Mouse (Mus musculus) midbrain, embryonic 12.5 days (tissue): ENCODE results near the gene Iqgap3. TPM values are rescaled to one million over a fixed set of nuclear protein-coding genes. Genes with fewer than 3 reads are reported as not detected.
A peak's percentile ranks its signal among the peaks of the same experiment; 100 is the strongest.

Experiments used
- ATAC-seq: fragments of 200-750 bp; cut with Nextera tagmentation; 2 replicates; pipeline ENCODE4 v1.8.0; 2017; ENCODE audit warnings: low read depth, moderate TSS enrichment, moderate library complexity; ENCODE audit not compliant: low FRiP score
- H3K27ac ChIP-seq: fragments of 300-500 bp; sonication (generic); replicated peaks from 2 replicates; pipeline ENCODE4 v1.5.1; 2016; ENCODE audit warnings: mild to moderate bottlenecking
- H3K27me3 ChIP-seq: fragments of 300-500 bp; sonication (generic); 2 replicates; pipeline ENCODE4 v1.6.1; 2016; ENCODE audit warnings: mild to moderate bottlenecking
- H3K36me3 ChIP-seq: fragments of 300-500 bp; sonication (generic); 2 replicates; pipeline ENCODE4 v1.6.1; 2016
- H3K4me1 ChIP-seq: fragments of 300-500 bp; sonication (generic); 2 replicates; pipeline ENCODE4 v1.6.1; 2016
- H3K4me2 ChIP-seq: fragments of 300-500 bp; sonication (generic); replicated peaks from 2 replicates; pipeline ENCODE4 v1.6.1; 2016; ENCODE audit warnings: mild to moderate bottlenecking, moderate library complexity
- H3K4me3 ChIP-seq: fragments of 300-500 bp; sonication (generic); 2 replicates; pipeline ENCODE4 v1.5.1; 2016; ENCODE audit warnings: mild to moderate bottlenecking
- H3K9ac ChIP-seq: fragments of 300-500 bp; sonication (generic); replicated peaks from 2 replicates; pipeline ENCODE4 v1.6.1; 2016; ENCODE audit warnings: mild to moderate bottlenecking, moderate library complexity
- H3K9me3 ChIP-seq: fragments of 300-500 bp; sonication (generic); 2 replicates; pipeline ENCODE4 v1.6.1; 2016; ENCODE audit warnings: mild to moderate bottlenecking
- WGBS: fragments of 180-500 bp; shearing (Covaris S2); methylation state at CpG from one replicate; pipeline ENCODE4 v1.1.7; 2016; 5-methylcytosine and 5-hydroxymethylcytosine counted together
- polyA plus RNA-seq: library from polyadenylated mRNA; unstranded; fragments of >200 nt; fragmentation: Nextera tagmentation; extraction: Ambion mirVana; gene quantifications from 2 replicates; pipeline ENCODE4 v1.2.1, GENCODE M21; 2016

Iqgap3 gene
- polyA plus RNA-seq, 1 experiment from 2014 or later = 20.8 TPM

DNA sequence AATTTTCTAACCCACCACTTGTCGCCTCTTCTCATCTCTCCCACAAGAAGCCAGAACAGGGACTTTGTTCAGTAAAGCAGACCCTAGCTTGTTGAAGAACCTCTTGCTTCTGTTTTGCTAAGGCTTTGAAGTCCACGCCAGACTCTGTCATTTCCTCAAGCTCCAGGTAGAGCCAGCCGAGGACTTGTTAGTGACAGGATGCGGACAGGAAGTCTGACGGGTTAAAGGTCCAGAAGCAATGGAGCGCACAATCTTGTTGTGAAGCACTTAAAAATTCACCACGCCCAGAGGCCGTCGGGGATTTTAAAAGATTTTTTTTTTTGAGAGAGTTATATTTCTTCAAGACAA, 59.6 kb downstream of the Iqgap3 start:
- no peak for ATAC-seq
- Histone ChIP-seq H3K4me1 (peaks cover 57% of the 10 kb centered on the region), H3K27me3 (peaks cover 27% of the 10 kb centered on the region), H3K27ac (no peak overlapping the region; the same call in 1 of the 2 replicates), H3K9ac (peak overlapping the region; percentile 37; the same call in 1 of the 2 replicates), H3K4me3 (peak overlapping the region; percentile 89), H3K36me3 (no peaks in the 10 kb centered on the region), H3K4me2 (peak overlapping the region; percentile 92), H3K9me3 (no peaks in the 10 kb centered on the region)
- WGBS = 16% methylated on average over 9 of the region's 9 CpGs

DNA sequence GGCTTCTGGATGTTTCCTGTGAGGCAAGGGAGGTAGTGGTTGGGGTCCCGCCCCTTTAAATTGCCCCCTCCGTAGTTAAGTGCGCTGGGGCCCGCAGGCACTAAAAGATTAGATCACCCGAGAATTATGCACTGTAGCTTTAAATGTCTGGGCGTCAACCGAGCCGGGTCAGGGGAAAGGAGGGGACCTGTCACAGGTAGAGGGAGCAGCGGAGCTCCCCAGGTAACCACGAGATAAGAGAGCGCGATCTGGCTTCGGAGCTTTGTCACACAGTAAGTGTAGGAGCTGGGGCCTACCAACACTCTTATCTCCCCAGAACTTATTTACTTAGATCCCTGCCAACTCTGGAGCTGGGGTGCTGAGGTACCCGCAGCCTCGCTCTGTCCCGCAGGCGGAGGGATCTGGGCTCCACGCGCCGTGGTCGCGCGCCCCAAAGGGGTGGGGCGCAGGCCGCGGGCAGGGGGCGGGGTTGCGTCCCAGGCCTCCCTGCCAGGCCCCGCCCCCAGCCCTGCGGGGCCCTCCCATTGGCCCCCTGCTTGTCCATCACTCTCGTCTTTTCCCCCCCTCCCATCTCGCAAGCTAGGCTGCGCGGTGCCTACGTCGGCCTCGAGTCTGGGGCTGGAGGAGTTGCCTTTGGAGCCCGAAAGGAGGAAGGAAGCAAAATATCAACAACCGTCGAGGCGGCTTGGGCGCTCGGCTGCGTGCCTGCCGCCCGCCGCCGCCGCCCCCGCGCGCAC, 60.2 kb downstream of the Iqgap3 start, which contains the start of gene Mef2d:
Mef2d (plus strand) TSS at position 586 of the 737 bp plus-strand sequence.
- Histone ChIP-seq H3K4me1 (peaks cover 63% of the 10 kb centered on the region), H3K9me3 (no peaks in the 10 kb centered on the region), H3K27ac (peak within 1 kb of the TSS; percentile 94), H3K4me2 (peak within 1 kb of the TSS; percentile 92), H3K36me3 (no peaks in the 10 kb centered on the region), H3K9ac (peak within 1 kb of the TSS; percentile 86), H3K4me3 (peak within 1 kb of the TSS; percentile 89), H3K27me3 (peaks cover 27% of the 10 kb centered on the region)
- under 1% methylated on average over 44 of the region's 52 CpGs for WGBS
- peak; percentile 85 for ATAC-seq

DNA sequence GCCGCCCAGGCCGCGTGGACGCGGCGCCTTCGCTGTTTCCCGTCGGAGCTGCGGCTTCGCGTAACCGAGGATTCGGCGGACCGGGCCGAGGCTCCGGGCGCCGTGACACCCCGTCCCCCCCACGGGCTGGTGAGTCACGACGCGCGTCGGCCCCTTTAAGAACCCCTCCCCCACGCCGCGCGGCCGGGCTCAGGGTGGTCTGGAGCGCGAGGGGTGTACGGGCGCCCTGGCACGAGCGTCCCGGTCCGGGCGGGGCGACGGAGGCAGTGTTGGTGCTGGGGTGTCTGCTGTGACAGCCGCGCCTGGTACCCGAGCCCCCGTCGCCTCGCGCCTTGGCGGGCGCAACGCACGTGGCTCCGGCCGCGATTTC, 60.8 kb downstream of the Iqgap3 start:
- Histone ChIP-seq H3K4me3 (peak overlapping the region; percentile 89), H3K27ac (peak overlapping the region; percentile 94), H3K9me3 (no peaks in the 10 kb centered on the region), H3K27me3 (peaks cover 27% of the 10 kb centered on the region), H3K4me1 (peaks cover 65% of the 10 kb centered on the region), H3K9ac (peak overlapping the region; percentile 86), H3K4me2 (peak overlapping the region; percentile 92), H3K36me3 (no peaks in the 10 kb centered on the region)
- ATAC-seq = peak; percentile 44
- WGBS = under 1% methylated on average over 57 of the region's 57 CpGs

DNA sequence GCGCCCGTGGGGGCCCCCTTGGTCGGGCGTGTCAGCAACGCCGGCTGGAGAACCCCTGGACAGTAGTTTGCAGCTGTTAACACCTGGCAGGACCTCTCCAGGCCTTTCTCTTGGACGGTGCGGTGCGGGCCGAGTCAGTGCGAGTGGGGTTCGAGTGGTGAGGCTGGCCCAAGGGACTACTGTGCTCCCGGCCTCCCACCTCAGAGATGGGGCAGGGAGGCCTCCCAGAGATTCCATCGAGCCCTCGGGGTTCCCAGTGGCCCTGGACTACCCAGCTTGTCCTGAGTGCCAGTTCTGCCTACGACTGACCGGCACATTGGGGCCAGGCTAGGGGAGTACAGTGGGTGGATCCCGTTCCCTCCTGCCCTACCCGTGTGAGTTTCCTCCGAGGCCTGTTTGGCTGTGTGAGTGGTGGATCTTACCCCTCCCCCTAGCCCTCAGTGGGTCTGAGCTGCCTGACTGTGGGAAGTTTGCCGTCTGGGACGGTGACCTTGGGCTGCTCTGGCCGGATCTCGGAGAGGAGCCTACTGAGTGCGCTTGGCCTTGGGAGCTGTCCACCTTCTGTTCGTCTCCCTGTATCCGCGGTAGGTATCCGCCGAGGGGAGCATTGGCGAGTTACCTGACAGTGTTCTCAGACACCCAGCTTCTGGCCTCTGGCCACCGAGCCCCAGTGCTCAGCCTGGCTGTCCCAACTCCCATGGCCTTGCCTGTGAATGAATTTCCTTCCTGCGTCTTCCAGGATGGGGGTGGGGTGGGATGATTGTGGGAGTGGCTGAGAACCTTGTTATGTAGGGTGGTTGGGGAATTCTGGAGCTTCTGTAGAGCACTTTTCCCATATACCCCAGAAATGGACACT, 61.4 kb downstream of the Iqgap3 start:
- Histone ChIP-seq H3K27me3 (peaks cover 27% of the 10 kb centered on the region), H3K4me2 (peak overlapping the region; percentile 92), H3K9ac (peak overlapping the region; percentile 86), H3K4me1 (peaks cover 65% of the 10 kb centered on the region), H3K4me3 (peak overlapping the region; percentile 89), H3K9me3 (no peaks in the 10 kb centered on the region), H3K27ac (peak overlapping the region; percentile 94), H3K36me3 (no peaks in the 10 kb centered on the region)
- no peak for ATAC-seq
- WGBS = 1% methylated on average over 31 of the region's 33 CpGs

DNA sequence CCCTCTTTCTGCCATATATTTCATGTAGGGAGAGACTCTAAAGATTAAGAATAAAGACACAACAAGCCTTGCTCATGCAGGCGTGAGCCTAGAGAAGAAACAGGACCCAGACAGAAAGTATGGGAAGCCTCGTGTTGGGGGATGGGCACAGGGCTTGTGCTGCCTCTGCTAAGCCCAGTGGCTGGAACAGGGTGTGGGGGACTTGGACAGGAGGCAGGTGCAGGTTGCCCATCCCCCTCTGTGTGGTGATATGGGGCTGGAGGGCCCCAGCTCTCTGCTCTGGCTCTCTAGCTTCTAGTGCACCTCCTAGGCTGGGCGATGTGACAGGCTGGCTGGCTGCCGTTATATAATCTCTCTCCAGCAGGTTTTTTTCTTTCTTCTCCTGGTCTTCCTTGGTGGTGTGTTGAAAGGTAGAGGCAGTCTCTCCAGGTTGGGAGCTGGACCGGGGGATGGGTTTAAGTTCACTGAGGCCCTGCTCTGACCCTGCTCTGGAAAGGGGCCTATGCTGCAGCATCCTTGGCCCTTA, 62.3 kb downstream of the Iqgap3 start:
- Histone ChIP-seq H3K27me3 (peaks cover 25% of the 10 kb centered on the region), H3K9me3 (no peaks in the 10 kb centered on the region), H3K36me3 (no peaks in the 10 kb centered on the region), H3K4me1 (peaks cover 70% of the 10 kb centered on the region), H3K4me3 (peak overlapping the region; percentile 89), H3K4me2 (peak overlapping the region; percentile 92), H3K27ac (peak overlapping the region; percentile 94), H3K9ac (peak overlapping the region; percentile 86)
- ATAC-seq = no peak
- 27% methylated on average over 5 of the region's 5 CpGs for WGBS

DNA sequence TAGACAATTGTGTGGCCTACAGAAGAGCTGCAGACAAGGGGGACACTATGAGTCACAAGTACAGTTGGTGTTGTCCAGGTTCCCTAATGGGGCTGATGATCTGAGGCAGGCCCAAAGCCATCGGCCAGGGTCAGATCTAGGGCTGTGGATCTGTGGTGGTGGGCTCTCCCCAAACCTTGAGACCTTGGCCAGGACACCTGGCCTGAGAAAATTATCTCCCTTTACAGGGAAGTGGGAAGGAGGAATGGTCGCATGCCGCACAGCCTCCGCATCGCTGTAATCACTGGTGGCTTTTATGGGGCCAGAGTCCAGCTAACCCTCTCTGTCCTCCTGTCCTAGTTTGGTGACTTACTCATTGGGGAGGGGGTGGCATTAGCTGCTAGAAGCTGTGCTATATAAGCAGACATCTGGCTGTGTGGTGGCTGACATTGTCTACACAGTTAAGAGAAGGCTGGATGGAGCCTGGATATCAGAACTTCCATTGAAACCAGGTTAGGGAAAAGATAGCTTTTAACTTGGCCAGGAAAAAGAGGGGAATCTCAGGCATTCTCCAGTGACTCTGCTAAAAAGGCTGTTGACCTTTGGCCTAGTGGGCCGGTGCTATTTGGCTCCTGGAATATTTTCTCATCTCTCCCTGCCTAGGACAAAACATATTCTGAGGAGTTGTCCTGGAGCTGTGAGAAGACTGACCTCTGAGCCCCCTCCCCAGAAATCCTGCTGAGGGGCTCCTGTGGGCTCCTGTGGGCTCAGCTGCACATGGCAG, 63.1 kb downstream of the Iqgap3 start:
- whole genome bisulfite sequencing = 68% methylated on average over 6 of the region's 6 CpGs
- Histone ChIP-seq H3K27me3 (peaks cover 17% of the 10 kb centered on the region), H3K36me3 (no peaks in the 10 kb centered on the region), H3K9me3 (no peaks in the 10 kb centered on the region), H3K4me3 (peak overlapping the region; percentile 89), H3K27ac (peak overlapping the region; percentile 94), H3K4me1 (peaks cover 72% of the 10 kb centered on the region), H3K9ac (peak overlapping the region; percentile 86), H3K4me2 (peak overlapping the region; percentile 92)
- no peak for ATAC-seq

DNA sequence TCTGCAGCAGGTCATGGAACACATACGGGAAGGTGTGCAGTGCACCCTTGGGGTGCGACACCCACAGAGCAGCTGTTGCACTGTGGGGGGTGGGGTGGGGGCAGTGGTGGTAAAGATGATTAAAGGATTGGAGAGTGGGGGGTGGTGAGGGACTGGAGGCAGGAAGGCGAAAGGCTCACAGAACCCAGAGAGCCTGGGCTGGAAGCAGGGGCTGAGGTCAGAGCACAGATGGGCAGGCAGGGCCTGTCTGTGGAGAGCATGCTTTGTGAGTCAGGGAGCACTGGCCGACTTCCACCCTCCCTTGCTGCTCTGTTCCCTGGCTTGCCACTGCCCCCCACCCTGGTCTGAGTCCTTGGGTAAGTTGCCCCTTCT, 63.6 kb downstream of the Iqgap3 start:
- Histone ChIP-seq H3K4me1 (peaks cover 75% of the 10 kb centered on the region), H3K9ac (peak overlapping the region; percentile 35; the same call in 1 of the 2 replicates), H3K36me3 (no peaks in the 10 kb centered on the region), H3K4me2 (peak overlapping the region; percentile 92), H3K4me3 (no peak overlapping the region), H3K27me3 (peaks cover 12% of the 10 kb centered on the region), H3K27ac (peak overlapping the region; percentile 53), H3K9me3 (no peaks in the 10 kb centered on the region)
- ATAC-seq = no peak
- 32% methylated on average over 4 of the region's 4 CpGs for WGBS

DNA sequence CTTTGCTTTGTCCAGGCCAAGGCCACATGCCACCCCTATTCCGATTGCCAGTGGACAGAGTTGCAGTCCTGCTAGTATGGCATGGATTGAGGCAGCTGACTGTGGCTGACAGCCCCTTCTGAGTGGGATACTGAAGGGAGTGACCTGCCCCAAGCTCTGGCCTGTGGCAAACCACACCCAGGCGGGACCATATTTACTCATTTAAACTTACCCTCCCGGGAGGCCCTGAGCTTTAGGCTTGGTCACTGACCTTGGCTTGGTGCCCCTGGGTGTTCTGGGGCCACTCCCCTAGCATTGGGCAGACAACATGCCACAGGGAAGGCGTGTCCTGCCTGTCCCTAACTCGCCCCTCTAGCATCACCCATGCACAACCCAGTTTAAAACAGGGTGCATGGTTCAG, 64.2 kb downstream of the Iqgap3 start:
- Histone ChIP-seq H3K9me3 (no peaks in the 10 kb centered on the region), H3K36me3 (no peaks in the 10 kb centered on the region), H3K4me1 (peaks cover 80% of the 10 kb centered on the region), H3K27me3 (peaks cover 6% of the 10 kb centered on the region), H3K9ac (0 out of 2 replicates have a peak overlapping the region, but pooled peaks have one; percentile 35), H3K4me2 (0 out of 2 replicates have a peak overlapping the region, but pooled peaks have one; percentile 92), H3K4me3 (no peak overlapping the region), H3K27ac (peak overlapping the region; percentile 53)
- no peak for ATAC-seq
- WGBS = 77% methylated on average over 5 of the region's 5 CpGs

DNA sequence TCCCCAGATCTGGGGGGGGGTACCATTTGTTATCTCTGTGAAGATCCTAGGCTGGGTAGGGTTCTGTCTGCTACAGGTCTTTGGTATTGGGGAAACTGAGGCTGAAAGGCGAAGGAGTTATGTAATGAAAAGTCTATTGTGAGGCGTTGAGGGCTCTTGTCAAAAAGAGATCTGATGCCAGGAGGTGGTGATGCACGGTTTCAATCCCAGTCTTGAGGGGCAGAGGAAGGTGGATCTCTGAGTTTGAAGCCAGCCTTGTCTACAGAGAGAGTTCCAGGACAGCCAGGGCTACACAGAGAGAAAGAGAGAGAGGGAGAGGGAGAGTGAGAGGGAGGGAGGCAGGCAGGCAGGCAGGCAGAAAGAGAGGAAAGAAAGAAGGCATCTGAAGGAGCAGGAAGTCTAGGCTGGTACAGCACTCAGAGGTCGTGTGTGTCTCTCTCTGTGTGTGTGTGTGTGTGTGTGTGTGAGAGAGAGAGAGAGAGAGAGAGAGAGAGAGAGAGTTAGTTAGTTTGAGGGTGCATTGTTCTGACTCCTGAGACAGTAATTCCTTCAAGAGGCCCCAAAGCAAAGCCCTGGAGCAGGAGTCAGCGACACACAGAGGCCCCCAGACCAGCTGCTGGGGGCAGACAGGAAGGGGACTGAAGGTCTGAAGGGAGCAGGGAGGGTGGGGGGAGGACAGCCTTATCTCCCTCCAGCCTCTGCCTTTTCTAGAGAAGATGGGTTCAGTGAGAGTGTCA, 64.8 kb downstream of the Iqgap3 start:
- Histone ChIP-seq H3K27me3 (peaks cover under 1% of the 10 kb centered on the region; the same call in 1 of the 2 replicates), H3K9me3 (no peaks in the 10 kb centered on the region), H3K36me3 (no peaks in the 10 kb centered on the region), H3K4me3 (no peak overlapping the region), H3K27ac (peak overlapping the region; percentile 31; the same call in 1 of the 2 replicates), H3K4me1 (peaks cover 86% of the 10 kb centered on the region), H3K4me2 (no peak overlapping the region), H3K9ac (peak overlapping the region; percentile 42)
- no peak for ATAC-seq
- WGBS = 36% methylated on average over 5 of the region's 5 CpGs

DNA sequence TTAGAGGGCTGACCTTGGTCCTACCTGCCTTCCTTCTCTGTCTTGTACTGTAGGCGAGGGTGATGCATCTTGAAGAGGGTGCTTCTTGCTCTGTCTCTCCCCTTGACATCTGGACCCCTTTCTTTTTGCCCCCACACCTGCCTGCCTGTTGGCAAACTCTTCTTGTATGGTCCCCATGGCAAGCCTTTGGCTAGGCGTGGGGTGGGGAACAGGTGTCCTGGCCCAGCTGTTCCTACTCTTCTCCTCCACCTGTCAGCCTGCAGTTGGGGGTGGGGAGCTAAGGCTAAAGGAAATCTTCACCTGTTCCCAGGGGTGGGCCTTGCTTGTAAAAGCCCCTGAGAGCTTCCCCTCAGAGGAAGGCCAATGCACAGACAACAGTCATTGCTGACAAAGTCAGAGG, 65.7 kb downstream of the Iqgap3 start:
- no peak overlapping the region for H3K27ac ChIP-seq

DNA sequence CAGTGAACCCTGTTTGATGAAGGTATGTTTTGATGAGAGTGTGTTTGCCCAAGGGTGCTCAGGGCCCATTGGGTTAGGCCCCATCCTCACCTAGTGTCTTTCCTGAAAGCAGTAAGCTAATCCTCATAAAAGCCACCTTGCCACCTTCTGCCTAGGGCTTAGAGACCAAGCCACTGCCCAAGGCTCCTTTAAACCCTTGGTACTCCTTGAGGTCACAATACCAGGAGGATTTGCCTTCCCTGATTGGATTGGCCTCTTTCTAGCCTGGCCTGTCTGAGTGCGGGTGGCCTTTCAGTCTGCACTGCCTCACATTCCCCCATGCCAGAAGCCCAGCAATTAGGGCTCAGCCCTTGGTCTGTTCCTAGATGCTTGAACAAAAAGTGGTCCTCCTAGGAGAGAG, 66.1 kb downstream of the Iqgap3 start:
- no peaks in the 10 kb centered on the region for H3K36me3 ChIP-seq
- no peaks in the 10 kb centered on the region for H3K9me3 ChIP-seq
- no peak overlapping the region for H3K9ac ChIP-seq
- H3K4me3 ChIP-seq = no peak overlapping the region
- peaks cover 98% of the 10 kb centered on the region for H3K4me1 ChIP-seq
- no peak overlapping the region for H3K27ac ChIP-seq
- H3K4me2 ChIP-seq = no peak overlapping the region
- ATAC-seq = no peak
- H3K27me3 ChIP-seq = no peaks in the 10 kb centered on the region
- whole genome bisulfite sequencing = 66% methylated on average over 1 of the region's 1 CpGs

More for the DNA sequence above, 65.7 kb downstream of the Iqgap3 start:
- WGBS = 81% methylated on average over 2 of the region's 2 CpGs
- ATAC-seq = no peak
- Histone ChIP-seq H3K4me2 (no peak overlapping the region), H3K9me3 (no peaks in the 10 kb centered on the region), H3K4me3 (no peak overlapping the region), H3K36me3 (no peaks in the 10 kb centered on the region), H3K27me3 (no peaks in the 10 kb centered on the region), H3K9ac (no peak overlapping the region), H3K4me1 (peaks cover 95% of the 10 kb centered on the region)
